Mouse (Mus musculus): ENCODE measurements around the gene Nmnat3.

The Nmnat3 gene

DNA sequence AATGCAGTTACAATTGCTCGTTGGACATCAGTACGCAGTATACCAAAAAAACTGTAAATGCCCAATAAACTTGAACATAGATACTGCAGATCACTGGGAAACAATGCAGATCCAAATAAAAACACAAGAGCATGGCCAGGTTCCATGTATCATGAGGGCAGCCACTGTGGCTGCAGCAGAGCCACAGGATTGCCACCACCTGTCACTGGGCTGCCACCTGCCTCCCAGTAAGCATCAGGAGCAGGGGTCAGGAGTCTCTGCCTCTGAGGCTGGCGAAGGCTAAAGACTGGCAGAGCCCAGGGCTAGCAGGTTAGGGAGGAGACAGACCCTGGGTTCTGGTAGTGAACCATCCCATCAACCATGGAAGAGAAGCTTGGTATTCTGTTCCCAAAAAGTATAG lies 67.7 kb downstream of the Nmnat3 start:
- no peak for DNase-seq (ENCODE audit: low read depth, low spot score)

- DNase-seq (ENCODE audit: low read depth, low spot score) = no peak
Measured at GRCm38 (mm10) chr9:98361047-98361446, 73.8 kb downstream of the Nmnat3 start.

DNA sequence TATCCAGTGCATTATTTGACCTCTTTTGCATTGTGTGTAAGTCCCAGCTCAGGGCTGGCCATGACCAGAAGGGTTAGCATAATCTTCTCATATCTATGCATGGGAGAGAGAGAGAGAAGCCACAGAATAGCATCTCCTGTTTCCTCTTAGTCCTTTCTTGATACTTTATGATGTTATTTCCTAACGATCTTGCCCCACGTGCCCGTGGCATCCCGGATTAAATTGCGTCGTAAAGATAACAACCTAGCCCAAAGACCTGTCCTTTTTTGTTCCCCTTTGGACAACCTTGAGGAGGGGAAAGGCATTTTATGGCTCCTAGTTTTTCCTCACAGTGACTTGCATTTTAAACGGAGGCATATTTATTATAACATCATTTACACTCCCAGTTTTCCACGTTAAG lies 78.8 kb downstream of the Nmnat3 start:
- no peak for DNase-seq (ENCODE audit: low read depth, low spot score)

GRCm38 (mm10) chr9:98367333-98367962 lies 80.2 kb downstream of the Nmnat3 start:
- no peak for DNase-seq (ENCODE audit: low read depth, low spot score)

- DNase-seq (ENCODE audit: low read depth, low spot score) = no peak
Measured at GRCm38 (mm10) chr9:98369707-98370106, 82.5 kb downstream of the Nmnat3 start.

DNA sequence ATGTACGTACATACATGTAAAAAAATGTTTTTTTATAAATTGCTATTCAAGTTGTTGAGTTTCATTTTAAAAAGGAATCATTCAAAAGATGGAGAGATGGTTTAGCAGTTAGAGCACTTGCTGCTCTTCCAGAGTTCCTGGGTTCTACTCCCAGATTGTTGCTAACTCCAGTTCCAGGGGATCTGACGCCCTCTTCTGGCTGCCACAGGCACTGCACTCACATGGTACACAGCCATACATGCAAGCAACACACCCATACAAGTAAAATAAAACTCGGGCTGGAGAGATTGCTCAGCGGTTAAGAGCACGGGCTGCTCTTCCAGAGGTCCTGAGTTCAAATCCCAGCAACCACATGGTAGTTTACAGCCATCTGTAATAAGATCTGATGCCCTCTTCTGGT lies 86.1 kb downstream of the Nmnat3 start:
- peak; percentile 44 for DNase-seq (ENCODE audit: low read depth, low spot score)

DNA sequence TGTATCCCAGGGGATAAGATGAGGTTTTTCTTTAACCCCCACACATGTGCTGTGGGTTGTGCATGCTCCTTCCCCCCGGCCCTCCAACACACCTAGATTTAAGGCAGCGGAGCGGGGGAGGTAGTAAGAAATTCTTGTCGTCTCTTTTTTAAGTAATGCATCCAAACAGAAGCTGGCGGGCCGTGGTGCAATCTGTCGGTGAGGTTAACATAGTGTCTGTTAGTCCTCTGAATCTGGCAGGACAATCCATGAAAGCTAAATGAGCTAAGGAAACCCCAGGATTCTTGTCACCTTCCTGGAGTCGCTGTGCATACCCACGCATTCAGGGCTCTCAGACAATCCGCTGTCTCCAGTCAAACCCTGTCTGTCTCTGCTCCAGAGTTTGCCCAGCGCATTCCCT lies 87.7 kb downstream of the Nmnat3 start:
- DNase-seq (ENCODE audit: low read depth, low spot score) = no peak

- DNase-seq (ENCODE audit: low read depth, low spot score) = no peak
Measured at GRCm38 (mm10) chr9:98375329-98376170, 88.3 kb downstream of the Nmnat3 start.

- no peak for DNase-seq (ENCODE audit: low read depth, low spot score)
Measured at GRCm38 (mm10) chr9:98379736-98380135, 92.5 kb downstream of the Nmnat3 start.

- DNase-seq (ENCODE audit: low read depth, low spot score) = no peak
Measured at GRCm38 (mm10) chr9:98380593-98380992, 93.4 kb downstream of the Nmnat3 start.

GRCm38 (mm10) chr9:98387741-98388632 lies 100.8 kb downstream of the Nmnat3 start:
- DNase-seq (ENCODE audit: low read depth, low spot score) = no peak

- no peak for DNase-seq (ENCODE audit: low read depth, low spot score)
Measured at GRCm38 (mm10) chr9:98388633-98388965, 101.4 kb downstream of the Nmnat3 start.

DNA sequence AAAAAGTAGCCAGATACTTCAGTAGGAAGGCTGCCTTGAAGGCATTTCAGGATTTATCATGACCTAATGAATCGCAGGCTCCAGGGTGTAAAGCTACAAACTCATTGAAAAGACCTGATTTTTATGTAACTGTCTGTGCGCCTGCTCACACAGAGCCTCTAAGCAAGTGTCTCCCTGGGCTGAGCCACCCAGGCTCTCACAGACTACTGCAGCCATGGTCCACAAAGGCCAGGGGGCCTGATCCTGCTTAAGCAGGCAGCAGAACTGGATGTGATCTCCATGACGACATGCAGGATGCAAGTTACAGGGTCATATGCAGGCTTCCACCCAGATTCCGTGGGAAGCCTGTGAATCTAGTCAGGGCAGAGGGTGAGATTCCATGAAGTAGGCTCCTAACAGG lies 106.3 kb downstream of the Nmnat3 start:
- DNase-seq (ENCODE audit: low read depth, low spot score) = no peak

GRCm38 (mm10) chr9:98397211-98397610 lies 110.0 kb downstream of the Nmnat3 start:
- DNase-seq (ENCODE audit: low read depth, low spot score) = no peak

- DNase-seq (ENCODE audit: low read depth, low spot score) = no peak
Measured at GRCm38 (mm10) chr9:98397866-98398265, 110.6 kb downstream of the Nmnat3 start.

DNA sequence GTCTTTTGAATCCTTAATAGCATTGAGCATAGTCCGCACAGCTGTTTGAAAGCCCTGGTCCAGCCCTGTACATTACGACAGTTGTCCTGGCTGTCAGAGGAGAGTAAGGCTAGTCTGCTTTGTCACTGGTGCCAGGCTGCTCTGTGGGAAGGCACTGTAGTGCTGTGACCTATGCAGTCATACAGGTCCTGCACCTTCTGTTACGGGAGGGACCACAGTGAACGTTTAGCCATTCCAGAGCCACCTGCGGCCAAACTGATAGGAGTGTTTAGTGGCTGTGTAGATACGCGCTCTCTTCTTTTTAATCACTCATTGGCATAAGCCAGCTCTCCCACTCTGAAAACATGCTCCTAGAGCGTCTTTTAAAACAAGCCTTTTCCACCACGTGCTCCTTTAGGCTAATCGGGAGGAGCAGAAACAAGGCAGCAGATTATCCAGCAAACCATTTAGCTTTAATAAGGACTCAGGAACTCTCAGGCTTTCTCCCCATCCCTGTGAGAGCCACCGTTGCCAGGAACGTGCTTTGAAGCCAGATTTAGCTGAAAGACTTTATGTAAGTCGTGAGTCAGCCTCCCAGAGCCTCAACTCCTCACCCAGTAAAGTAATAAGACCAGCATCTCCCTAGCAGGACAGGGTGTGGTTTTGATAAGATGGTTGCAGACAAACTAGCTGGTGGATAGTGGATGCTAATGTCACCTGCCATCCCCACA lies 113.1 kb downstream of the Nmnat3 start:
- no peak for DNase-seq (ENCODE audit: low read depth, low spot score)

DNA sequence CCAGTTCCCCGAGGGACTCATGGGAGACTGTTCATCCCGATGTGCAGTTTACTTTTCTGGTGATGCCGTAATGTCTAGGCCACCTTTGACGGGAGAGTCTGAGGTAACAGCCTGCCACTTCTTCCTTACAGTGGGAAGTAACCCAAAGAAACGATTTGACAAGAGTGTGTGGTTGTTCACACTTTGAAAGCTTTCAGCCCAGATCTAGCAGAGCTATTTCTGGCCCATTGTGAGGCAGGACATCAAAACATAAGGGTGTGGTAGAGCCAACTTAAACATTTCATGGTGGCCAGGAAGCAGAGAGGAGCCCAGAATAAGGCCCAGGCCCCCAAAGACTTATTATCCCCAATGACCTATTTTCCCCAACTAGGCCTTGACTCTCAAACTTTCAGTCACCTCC lies 114.4 kb downstream of the Nmnat3 start:
- no peak for DNase-seq (ENCODE audit: low read depth, low spot score)

DNA sequence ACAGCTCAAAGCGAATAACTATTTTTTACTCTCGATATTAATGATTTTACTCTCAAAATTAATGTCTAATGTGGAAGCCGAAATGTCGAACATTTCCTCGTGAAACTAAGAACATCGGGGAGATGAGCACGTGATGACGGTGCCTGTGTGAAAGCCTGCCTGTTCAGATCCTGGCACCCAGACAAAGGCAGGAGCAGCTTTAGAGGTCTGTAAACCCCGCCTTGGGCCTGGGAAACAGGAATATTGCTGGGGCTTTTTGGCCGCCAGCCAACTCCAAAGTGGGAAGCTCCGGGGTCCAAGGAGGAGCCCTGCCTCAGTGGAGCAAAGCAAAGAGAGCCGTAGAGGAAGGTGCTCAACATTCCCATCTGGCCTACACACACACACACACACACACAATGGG lies 120.5 kb downstream of the Nmnat3 start:
- no peak for DNase-seq (ENCODE audit: low read depth, low spot score)

- DNase-seq (ENCODE audit: low read depth, low spot score) = peak; percentile 77
Measured at GRCm38 (mm10) chr9:98409137-98409536, 121.9 kb downstream of the Nmnat3 start.

DNA sequence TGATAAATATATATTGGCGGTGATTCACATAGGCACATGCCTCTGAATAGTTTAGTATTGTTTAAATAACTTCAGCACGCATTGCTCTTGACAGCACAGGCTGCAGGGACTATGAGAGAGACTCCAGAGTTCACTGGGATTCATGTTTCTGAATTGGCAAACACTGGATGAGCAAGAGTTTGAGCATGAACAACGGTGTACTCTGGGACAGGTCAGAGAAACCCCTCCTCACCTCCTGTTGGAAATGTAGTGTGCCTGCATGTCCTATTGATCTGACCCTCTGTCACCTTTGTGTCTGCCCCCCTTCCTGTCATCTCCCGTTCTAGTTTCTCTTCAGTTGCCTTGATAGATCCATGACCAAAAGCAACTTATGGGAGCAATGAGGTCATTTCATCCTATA lies 128.2 kb downstream of the Nmnat3 start:
- DNase-seq (ENCODE audit: low read depth, low spot score) = no peak

GRCm38 (mm10) chr9:98417919-98418318 lies 130.7 kb downstream of the Nmnat3 start:
- peak; percentile 34 for DNase-seq (ENCODE audit: low read depth, low spot score)

- DNase-seq (ENCODE audit: low read depth, low spot score) = no peak
Measured at GRCm38 (mm10) chr9:98418346-98418745, 131.1 kb downstream of the Nmnat3 start.

Measured in ES-CJ7 (cell line).